Mouse (Mus musculus) layer of hippocampus, postnatal 36 days (tissue): ENCODE data around the gene Cfap221. TPM values are rescaled to one million over a fixed set of nuclear protein-coding genes. Genes with fewer than 3 reads are reported as not detected.

Experiments used
- DNase-seq, 2 experiments: peaks; one replicate each; pipeline ENCODE4 v3.0.0; 2022
- total RNA-seq, 2 experiments: library from RNA; stranded (reverse); gene quantifications; 2 replicates each; pipeline ENCODE4 v1.2.3; 2021

Gene Cfap221
- total RNA-seq, 2 experiments from 2014 or later = 0.20 to 0.68 TPM

GRCm38 (mm10) chr1:119902551-119903230 lies 94.3 kb downstream of the Cfap221 start:
- peak in 1 of 2 experiments; percentile 29 for DNase-seq

- DNase-seq = peak; percentile 41 to 52
These were observed 97.6 kb downstream of the Cfap221 start for GRCm38 (mm10) chr1:119899195-119900123.

GRCm38 (mm10) chr1:119894936-119895335 lies 102.1 kb downstream of the Cfap221 start:
- DNase-seq = peak in 1 of 2 experiments; percentile 53

DNA sequence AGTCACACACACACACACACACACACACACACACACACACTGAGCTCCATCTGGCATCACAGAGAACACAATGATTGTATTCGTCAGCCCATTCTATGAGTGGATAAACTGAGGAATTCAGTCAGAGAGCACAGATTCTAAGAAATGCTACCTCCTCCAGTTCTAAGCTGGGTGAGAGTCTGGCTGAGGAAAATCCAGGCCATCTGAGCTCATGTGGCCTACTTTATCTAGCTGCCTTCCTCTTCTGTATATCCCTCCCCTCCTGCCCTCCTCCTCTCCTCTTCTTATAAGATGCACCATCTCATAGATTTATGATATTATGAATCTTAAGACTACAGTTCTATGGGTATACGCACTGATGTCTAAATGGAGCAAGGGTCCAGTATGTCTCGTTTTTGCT lies 103.4 kb downstream of the Cfap221 start:
- no peak for DNase-seq

DNA sequence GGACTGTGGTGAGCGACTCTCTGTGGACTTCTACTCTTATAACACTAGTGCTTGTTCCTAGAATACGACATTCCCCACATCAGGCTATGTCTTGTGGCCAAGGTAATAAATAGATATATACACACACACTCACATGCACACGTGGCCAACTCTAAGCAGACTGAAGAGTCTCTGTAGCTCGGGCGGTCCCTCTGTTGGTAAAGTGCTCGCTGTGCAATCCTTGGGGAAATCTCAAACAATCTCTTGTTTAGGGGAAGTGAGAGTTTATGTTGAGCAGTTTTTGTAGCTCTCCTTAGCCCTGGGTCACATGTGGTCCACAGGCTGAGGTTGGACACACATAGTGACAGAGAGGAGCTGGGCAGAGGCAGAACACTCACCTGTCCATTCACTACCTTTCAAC lies 104.1 kb downstream of the Cfap221 start:
- no peak for DNase-seq

DNA sequence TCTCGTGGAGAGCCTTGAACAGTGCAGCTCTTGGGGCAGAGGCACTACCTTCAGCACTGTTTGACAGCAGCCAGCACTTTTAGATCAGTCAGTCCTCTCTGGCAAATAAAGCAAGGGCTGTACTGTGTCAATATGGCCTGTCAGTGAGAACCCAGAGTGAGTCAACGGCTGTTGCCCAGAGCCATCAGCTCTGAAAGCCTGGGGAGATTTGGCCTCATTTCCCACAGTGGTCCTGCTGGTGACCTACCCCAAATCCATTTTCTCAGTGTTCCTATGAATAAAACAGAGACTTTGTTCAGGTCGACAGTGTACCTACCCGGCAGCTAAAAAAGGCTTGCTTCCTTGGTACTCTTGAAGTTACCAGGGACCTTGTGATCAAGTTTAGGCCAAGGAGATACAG lies 105.2 kb downstream of the Cfap221 start:
- no peak for DNase-seq

DNA sequence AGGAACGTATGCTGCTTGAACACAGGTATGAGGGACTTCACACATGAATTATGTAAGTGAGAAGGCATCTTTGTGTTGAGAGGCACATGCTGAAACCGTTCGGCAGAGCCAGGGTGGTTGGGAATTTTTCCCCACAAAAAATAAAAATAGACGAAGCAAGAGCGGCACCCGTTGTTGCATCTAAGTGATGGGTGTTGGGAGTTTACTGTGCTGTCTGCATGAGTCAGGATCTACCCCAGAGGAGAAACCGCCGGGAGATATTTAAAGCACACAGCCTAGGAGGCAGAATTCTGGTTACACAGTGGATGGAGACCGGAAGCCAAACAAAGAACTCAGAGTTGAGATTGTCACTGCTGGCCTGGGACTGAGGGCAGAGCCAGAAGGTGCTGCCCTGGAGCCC lies 105.9 kb downstream of the Cfap221 start:
- DNase-seq = peak in 1 of 2 experiments; percentile 35

DNA sequence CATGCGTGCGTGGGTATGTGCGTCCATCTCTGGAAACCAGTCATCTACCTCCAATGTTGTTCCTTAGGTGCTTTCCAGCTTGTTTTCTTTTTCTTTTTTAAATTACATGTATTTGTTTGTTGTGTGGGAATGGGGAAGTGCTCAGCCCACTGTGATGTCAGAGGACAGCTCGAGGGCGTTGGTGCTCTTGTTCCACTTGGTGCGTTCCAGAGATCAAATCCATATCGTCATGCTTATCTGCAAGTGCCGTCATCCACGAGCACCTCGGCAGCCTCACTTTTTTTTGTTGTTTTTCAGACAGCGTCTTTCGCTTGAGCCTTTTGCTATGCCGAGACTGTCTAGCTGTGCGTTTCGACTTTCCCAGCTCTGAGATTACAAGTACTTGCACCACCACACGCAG lies 107.7 kb downstream of the Cfap221 start:
- no peak for DNase-seq

- DNase-seq = no peak
These were observed 110.7 kb downstream of the Cfap221 start for GRCm38 (mm10) chr1:119886320-119886719.

GRCm38 (mm10) chr1:119884272-119884671 lies 112.8 kb downstream of the Cfap221 start:
- DNase-seq = peak in 1 of 2 experiments; percentile 41

GRCm38 (mm10) chr1:119878909-119879308 lies 118.1 kb downstream of the Cfap221 start:
- DNase-seq = peak; percentile 71 to 79

DNA sequence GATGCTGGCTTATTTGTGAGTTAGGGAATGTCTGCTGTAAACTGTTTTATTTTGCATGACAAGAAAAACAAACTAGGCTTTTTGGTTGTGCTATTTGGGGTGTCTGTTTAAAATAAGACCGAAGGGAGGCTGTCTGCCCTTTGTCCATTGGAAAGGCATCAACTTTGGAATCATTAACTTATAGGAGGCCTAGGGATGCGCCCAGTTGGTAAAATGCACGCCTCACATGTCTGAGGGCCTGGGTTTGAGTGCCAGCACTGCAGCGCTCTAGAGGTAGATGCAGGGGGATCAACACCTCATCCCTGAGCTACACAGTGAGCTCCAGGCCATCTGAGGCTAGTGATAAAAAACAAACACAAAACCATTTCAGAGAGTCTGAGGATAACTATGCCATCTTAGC lies 119.6 kb downstream of the Cfap221 start:
- no peak for DNase-seq

Other genes with a start within 250 kb of the Cfap221 start
- gene Ptpn4, start 159.6 kb downstream of the Cfap221 start, total RNA-seq = 10 to 100 TPM; 62.3 to 76.3 TPM
- gene Tmem177, start 84.0 kb downstream of the Cfap221 start, total RNA-seq = 1 to 10 TPM; 6.6 to 8.3 TPM
- gene Sctr, start 9.7 kb upstream of the Cfap221 start, total RNA-seq = 1 to 10 TPM in 1 of 2 experiments, under 1 TPM in 1; 1.00 to 1.6 TPM
- 1 to 10 TPM in 1 of 2 experiments, under 1 TPM in 1; 0.58 to 1.1 TPM for gene Tmem37, start 76.8 kb upstream of the Cfap221 start, total RNA-seq
- gene Dbi, start 123.8 kb upstream of the Cfap221 start, total RNA-seq = 100 to 1,000 TPM; 379 to 403 TPM
- 1 to 10 TPM; 6.0 to 8.6 TPM for gene 3110009E18Rik, start 124.0 kb upstream of the Cfap221 start, total RNA-seq